Mouse (Mus musculus): ENCODE results near the gene Dicer1.

Gene Dicer1

GRCm38 (mm10) chr12:104677371-104677924 lies 74.3 kb downstream of the Dicer1 start:
- DNase-seq (ENCODE audit: low spot score in 2 of 2): no peak

- no peak for DNase-seq (ENCODE audit: low spot score in 2 of 2)
Measured at GRCm38 (mm10) chr12:104676535-104677370, 75.0 kb downstream of the Dicer1 start.

- no peak for DNase-seq (ENCODE audit: low spot score in 2 of 2)
Measured at GRCm38 (mm10) chr12:104672976-104673375, 78.8 kb downstream of the Dicer1 start.

GRCm38 (mm10) chr12:104672406-104672805 lies 79.3 kb downstream of the Dicer1 start:
- no peak for DNase-seq (ENCODE audit: low spot score in 2 of 2)

- no peak for DNase-seq (ENCODE audit: low spot score in 2 of 2)
Measured at GRCm38 (mm10) chr12:104667846-104668245, 83.9 kb downstream of the Dicer1 start.

GRCm38 (mm10) chr12:104665951-104666350 lies 85.8 kb downstream of the Dicer1 start:
- DNase-seq (ENCODE audit: low spot score in 2 of 2): no peak

- DNase-seq (ENCODE audit: low spot score in 2 of 2): no peak
Measured at GRCm38 (mm10) chr12:104665521-104665920, 86.2 kb downstream of the Dicer1 start.

- no peak for DNase-seq (ENCODE audit: low spot score in 2 of 2)
Measured at GRCm38 (mm10) chr12:104656146-104656545, 95.6 kb downstream of the Dicer1 start.

- DNase-seq (ENCODE audit: low spot score in 2 of 2): no peak
Measured at GRCm38 (mm10) chr12:104655006-104655405, 96.7 kb downstream of the Dicer1 start.

- no peak for DNase-seq (ENCODE audit: low spot score in 2 of 2)
Measured at GRCm38 (mm10) chr12:104652021-104652420, 99.7 kb downstream of the Dicer1 start.

- no peak for DNase-seq (ENCODE audit: low spot score in 2 of 2)
Measured at GRCm38 (mm10) chr12:104651269-104651668, 100.5 kb downstream of the Dicer1 start.

- DNase-seq (ENCODE audit: low spot score in 2 of 2): no peak
Measured at GRCm38 (mm10) chr12:104650510-104651260, 101.1 kb downstream of the Dicer1 start.

GRCm38 (mm10) chr12:104648366-104648765 lies 103.4 kb downstream of the Dicer1 start:
- no peak for DNase-seq (ENCODE audit: low spot score in 2 of 2)

GRCm38 (mm10) chr12:104642337-104642736 lies 109.4 kb downstream of the Dicer1 start:
- DNase-seq (ENCODE audit: low spot score in 2 of 2): peak in 1 of 2 experiments; percentile 10

GRCm38 (mm10) chr12:104640934-104641333 lies 110.8 kb downstream of the Dicer1 start:
- no peak for DNase-seq (ENCODE audit: low spot score in 2 of 2)

GRCm38 (mm10) chr12:104638156-104638555 lies 113.6 kb downstream of the Dicer1 start:
- no peak for DNase-seq (ENCODE audit: low spot score in 2 of 2)
